Mouse (Mus musculus): ENCODE measurements around the gene Hk3. TPM values are rescaled to one million over a fixed set of nuclear protein-coding genes. Genes with fewer than 3 reads are reported as not detected.

Gene Hk3
- total RNA-seq, 2 experiments from 2014 or later, result 1.1 to 1.3 TPM

DNA sequence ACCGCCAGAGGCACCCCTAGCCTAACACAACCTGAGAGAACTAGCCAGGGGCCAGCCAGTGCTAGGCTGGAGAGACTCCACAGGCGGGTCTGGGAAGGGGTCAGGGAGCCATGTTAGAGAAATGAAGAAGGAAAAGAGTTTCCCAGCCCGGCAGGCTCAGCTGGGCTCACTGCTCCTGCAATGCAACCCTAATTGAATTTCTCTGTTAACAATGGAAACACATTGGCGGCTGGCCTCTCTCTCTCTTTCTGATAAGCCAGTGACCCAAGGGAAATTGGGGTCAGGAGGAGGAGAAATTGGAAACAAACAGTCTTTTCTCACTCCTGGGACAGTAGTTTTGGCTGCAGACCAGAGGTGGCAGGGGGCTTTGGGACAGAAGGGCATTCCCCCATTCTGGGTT lies 26.6 kb downstream of the Hk3 start:
- Histone ChIP-seq H3K27ac (no peak overlapping the region), H3K4me3 (no peak overlapping the region)
- DNase-seq (ENCODE audit: low spot score in 2 of 2), result no peak
- no peak for TF ChIP-seq CTCF (conservative IDR thresholded peaks at IDR 0.05)

DNA sequence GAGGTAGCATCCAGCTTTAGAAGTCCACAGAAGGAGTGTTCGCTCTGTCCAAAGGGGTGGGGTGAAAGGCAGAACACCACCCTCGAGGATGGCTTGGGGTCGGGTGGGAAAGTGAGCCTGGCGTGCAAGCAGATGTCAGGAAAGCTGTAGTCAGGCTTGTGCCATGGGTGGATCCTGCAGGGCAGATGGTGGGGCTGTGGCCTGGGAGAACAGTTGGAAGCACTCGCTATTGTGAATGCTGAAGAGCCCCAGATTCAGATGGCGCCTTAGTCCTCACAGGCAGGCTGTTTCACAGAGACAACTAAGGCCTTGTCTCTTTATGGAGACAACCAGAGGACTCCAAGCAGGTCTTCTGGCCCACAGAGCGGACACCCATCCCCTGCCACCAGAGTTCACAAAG lies 29.0 kb downstream of the Hk3 start:
- H3K4me3 ChIP-seq, result no peak overlapping the region
- TF ChIP-seq CTCF (conservative IDR thresholded peaks at IDR 0.05), result no peak
- peak; percentile 44 to 63 for DNase-seq (ENCODE audit: low spot score in 2 of 2)
- peak overlapping the region; percentile 75 for H3K27ac ChIP-seq

DNA sequence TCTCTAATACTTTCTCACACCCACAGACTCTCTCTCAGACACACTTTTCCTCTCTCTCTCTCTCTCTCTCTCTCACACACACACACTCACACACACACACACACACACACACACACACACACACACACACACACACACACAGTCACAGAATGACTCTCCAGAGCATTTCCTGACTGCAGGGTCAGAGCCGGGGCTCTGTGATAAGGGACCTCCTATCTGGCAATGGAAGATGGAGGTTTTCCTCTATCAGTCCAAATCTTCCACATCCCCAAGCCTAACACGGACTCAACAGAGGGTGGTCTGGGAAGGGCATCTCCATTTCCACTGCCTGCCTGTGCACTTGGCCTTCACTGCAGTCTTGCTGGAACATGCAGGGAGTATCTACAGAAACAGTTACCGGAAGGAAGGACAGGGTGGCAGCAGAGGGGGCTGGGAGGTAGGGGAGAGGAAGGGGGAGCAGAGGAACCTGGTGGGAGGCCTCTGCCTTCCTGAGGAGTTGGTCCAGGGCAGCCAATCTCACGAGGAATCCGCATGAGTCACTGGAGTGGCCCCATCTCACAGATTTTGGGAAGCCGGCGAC lies 32.9 kb downstream of the Hk3 start:
- DNase-seq (ENCODE audit: low spot score in 2 of 2), result no peak
- no peak for TF ChIP-seq CTCF (conservative IDR thresholded peaks at IDR 0.05)
- H3K27ac ChIP-seq, result peak overlapping the region; percentile 32; the same call in 1 of the 2 replicates
- no peak overlapping the region for H3K4me3 ChIP-seq

DNA sequence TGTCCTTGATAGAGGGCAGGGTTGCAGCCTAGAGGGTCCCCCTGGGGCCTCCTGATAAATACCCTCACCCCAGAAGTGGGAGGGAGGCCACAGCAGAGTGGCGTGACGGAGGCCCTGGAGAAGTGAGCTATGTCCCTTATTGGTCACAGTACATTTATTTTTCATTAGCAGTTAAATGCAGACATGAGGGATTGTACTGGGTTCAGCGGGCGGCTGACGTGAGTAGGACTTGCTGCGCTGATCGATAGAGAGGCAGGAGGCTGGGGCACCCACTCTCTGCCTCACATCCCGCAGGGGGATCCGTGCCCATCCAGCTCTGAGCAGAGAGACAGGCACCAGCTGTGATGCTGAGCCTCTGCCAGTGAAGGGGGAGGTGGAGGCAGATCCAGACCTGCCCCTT lies 33.8 kb downstream of the Hk3 start:
- no peak overlapping the region for H3K4me3 ChIP-seq
- TF ChIP-seq CTCF (conservative IDR thresholded peaks at IDR 0.05), result no peak
- peak overlapping the region; percentile 77 for H3K27ac ChIP-seq
- peak; percentile 46 to 52 for DNase-seq (ENCODE audit: low spot score in 2 of 2)

DNA sequence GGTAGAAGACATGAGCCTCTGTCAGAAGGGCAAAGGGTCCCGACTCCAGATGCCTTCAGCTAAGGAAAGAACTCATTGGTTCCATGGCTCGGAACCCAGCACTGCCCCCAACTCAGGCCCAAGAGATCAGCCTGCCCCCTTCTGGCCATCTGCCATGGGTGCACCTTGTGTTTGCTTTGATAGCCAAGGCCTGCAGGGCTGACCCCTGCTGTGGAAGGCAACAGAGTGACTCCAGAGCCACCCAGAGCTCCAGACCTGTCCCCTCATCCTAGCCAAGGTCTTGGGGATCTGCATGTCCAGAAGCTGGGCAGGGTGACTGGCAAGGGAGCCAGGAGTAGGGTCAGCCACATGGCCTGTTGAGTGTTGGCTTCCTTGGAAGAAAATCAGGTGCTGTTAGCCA lies 37.6 kb downstream of the Hk3 start:
- TF ChIP-seq CTCF (conservative IDR thresholded peaks at IDR 0.05), result peak; percentile 61
- no peak overlapping the region for H3K4me3 ChIP-seq
- DNase-seq (ENCODE audit: low spot score in 2 of 2), result no peak
- H3K27ac ChIP-seq, result peak overlapping the region; percentile 51; the same call in 1 of the 2 replicates

DNA sequence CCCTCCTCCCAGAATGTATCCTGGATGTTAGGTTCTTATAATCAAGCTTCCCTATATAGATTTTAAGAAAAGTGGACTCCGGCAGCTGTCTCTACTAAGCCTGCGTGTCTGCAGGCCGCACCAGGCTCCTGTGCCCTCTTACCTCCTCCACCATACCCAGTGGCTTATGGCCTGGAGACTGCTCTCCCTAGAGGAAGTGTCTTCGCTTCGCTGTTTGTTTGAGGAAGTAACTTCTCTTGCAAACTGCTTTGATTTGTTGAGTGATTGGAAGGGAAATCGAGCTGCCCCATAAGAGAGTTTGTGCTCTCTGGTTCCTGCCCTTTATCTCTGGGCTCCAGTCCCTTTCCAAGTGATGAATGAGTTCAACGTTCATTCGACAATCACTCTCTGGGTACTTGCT lies 38.2 kb downstream of the Hk3 start:
- DNase-seq (ENCODE audit: low spot score in 2 of 2), result no peak
- Histone ChIP-seq H3K27ac (no peak overlapping the region; the same call in 1 of the 2 replicates), H3K4me3 (no peak overlapping the region)
- no peak for TF ChIP-seq CTCF (conservative IDR thresholded peaks at IDR 0.05)

DNA sequence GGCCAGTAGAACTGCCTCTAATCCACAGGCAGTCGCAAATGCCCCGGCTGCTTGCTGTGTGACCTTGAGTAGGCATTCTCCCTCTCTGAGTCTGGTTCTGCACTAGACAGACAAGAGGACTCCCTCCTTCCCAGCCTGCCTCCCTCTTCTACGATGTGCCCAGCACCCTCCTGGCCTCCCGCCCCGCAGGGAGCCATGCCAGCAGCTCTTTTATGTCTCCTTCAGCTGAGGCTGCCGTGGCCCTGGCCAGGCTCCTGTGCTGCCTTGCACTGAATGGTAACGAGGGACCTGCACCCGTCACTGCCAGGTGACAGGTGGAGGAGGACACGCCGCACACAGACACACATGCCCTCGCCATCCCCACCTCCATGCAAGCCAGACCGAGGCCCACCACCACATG lies 40.2 kb downstream of the Hk3 start:
- no peak for TF ChIP-seq CTCF (conservative IDR thresholded peaks at IDR 0.05)
- Histone ChIP-seq H3K27ac (peak overlapping the region; percentile 67), H3K4me3 (peak overlapping the region; percentile 6; the same call in 1 of the 2 replicates)
- peak; percentile 37 to 44 for DNase-seq (ENCODE audit: low spot score in 2 of 2)

DNA sequence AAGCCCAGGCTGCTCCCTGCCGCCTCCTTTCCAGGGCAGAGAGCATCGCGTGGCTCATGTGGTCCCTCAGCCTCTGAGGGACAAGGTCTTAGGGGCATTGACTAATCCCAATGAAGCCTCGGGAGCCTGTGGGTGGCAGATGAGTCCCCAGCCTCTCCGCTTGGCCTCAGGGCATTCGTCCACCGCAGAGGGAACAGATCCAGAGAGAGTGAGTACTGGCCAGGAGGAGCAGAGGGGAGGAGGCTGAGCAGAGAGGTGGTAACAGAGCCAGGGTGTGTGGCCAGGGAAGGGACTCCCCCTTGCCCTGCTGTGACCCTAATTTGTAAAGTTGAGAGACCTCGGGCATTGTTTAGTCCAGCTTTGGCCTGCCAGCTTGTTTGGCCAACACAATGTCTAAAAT lies 42.4 kb downstream of the Hk3 start:
- no peak for TF ChIP-seq CTCF (conservative IDR thresholded peaks at IDR 0.05)
- H3K4me3 ChIP-seq, result no peak overlapping the region
- H3K27ac ChIP-seq, result peak overlapping the region; percentile 67; the same call in 1 of the 2 replicates
- no peak for DNase-seq (ENCODE audit: low spot score in 2 of 2)

DNA sequence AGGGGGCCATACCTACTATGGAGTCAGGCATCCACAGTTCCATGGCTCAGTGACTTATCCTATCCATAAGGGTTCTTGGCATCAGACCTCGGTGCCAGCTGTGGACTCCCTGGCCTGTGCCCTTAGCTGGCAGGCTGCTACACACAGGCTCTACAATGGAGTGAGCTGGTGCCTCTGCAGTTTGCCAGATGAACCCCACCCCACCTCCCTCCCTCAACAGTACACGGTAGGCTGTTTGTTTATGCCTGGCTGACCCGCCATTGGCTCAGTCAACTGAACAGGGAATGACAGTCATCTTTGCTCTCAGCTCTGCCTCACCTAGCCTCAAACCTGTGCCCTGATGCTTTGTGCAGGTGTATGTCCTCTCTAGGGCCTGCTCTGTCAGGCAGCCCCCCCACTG lies 45.6 kb downstream of the Hk3 start:
- no peak for TF ChIP-seq CTCF (conservative IDR thresholded peaks at IDR 0.05)
- Histone ChIP-seq H3K4me3 (no peak overlapping the region), H3K27ac (no peak overlapping the region)
- no peak for DNase-seq (ENCODE audit: low spot score in 2 of 2)

DNA sequence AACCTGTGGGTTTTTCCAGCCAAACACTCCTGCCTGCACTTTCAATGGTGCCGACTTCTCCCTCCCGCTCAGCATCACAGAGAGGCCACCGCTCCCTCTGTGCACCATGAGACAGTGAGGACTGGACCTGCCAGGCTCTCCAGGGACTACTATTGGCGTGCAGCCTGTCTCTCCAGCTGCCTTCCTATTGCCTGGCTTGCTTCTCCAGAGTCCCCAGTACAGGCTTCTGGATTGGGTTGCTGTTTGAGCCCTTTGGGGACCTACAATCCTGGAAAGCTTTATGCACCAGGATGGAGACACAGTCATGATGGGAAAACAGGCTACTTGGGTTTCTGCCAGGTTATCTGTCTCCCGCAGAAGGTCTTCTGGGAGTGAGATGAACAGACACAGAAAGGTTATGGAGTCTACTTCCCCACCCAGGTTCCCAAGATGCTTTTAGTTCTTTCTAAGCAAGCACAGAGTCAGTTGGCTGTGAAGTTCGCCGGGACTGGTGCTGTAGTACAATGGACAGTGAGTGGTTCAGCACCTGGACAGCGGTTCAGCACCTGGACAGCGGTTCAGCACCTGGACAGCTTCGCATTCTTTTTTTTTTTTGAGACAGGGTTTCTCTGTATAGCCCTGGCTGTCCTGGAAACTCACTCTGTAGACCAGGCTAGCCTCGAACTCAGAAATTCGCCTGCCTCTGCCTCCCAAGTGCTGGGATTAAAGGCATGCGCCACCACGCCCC lies 50.5 kb downstream of the Hk3 start:
- no peak overlapping the region for H3K27ac ChIP-seq
- no peak for DNase-seq (ENCODE audit: low spot score in 2 of 2)
- no peak overlapping the region for H3K4me3 ChIP-seq
- no peak for TF ChIP-seq CTCF (conservative IDR thresholded peaks at IDR 0.05)

DNA sequence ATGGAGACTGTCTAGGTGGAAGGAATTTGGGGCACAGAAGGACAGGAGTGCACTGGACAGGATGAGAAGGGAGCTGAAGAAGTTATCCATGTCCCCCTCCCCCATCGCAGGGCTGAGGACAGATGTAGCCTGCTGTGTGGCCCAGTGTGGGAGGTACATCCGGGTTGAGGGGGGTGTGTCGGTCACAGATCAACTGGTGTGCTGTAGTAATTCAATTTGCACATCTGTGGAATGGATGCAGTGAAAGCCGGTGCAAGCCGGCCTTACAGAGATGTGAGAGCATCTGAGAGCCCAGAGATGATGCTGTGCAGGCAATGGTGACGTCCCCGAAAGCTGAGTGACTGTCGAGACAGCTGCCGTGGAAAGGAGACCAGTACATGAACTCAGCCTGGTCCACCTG lies 51.7 kb downstream of the Hk3 start:
- TF ChIP-seq CTCF (conservative IDR thresholded peaks at IDR 0.05), result no peak
- no peak overlapping the region for H3K27ac ChIP-seq
- no peak for DNase-seq (ENCODE audit: low spot score in 2 of 2)
- H3K4me3 ChIP-seq, result no peak overlapping the region

DNA sequence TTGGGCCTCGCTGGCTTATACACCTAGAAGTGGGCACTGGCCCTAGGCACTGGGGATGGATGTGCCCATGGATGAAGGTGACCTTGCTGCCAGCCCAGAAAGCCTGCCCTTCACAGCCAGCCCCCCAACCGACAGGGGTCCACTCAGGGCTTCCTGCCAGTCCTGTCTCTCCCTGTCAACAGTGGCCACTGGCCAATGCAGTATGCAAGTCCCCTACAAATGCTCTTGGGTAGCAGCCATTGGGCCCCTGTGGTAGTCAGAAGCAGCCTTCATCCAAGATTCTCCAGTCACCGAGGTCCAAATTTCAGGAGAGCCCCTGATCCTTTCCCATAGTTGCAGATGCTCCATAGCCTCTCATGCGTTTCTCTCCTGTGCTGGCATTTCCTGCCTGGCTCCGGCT lies 52.5 kb downstream of the Hk3 start:
- DNase-seq (ENCODE audit: low spot score in 2 of 2), result no peak
- no peak for TF ChIP-seq CTCF (conservative IDR thresholded peaks at IDR 0.05)
- no peak overlapping the region for H3K4me3 ChIP-seq
- H3K27ac ChIP-seq, result peak overlapping the region; percentile 29; the same call in 1 of the 2 replicates

DNA sequence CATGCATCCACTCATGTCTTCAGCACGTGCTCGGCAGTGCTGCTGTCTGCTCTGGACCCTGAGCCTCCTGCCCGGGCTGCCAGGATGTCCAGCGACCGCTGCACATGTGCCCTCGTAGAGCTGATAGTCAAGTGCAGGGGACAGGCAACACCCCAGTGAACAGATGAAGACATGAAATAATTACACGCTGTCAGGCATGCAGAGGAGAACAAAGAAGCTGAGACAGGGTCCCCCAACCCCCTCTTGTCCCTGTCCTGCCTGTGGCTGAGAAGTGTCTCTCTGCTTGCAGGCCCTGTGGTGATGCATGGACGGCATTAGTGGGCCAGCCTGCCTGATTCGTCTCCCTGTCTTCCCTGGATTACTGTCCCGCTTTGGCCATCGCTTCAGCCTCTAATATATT lies 53.7 kb downstream of the Hk3 start:
- no peak overlapping the region for H3K4me3 ChIP-seq
- DNase-seq (ENCODE audit: low spot score in 2 of 2), result no peak
- no peak for TF ChIP-seq CTCF (conservative IDR thresholded peaks at IDR 0.05)
- peak overlapping the region; percentile 32; the same call in 1 of the 2 replicates for H3K27ac ChIP-seq

DNA sequence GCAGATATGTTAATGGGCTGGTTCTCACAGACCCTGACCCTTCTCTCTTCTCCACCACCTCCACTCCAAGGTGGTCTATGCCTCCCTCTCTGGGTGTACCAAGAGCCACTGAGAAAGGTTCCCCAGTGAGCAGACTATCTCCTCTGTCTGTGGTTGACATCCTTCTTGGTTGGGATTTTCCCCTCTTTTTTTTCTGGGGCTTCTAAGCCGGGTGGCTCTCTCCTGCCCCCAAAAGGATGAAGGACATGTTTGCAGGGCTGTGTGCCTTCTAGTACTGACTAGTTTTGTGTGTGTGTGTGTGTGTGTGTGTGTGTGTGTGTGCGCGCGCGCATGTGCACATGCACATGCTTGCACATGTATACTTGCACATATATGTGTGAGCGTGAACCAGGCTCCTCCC lies 55.9 kb downstream of the Hk3 start:
- no peak overlapping the region for H3K4me3 ChIP-seq
- TF ChIP-seq CTCF (conservative IDR thresholded peaks at IDR 0.05), result peak; percentile 74
- peak in 1 of 2 experiments; percentile 37 for DNase-seq (ENCODE audit: low spot score in 2 of 2)
- peak overlapping the region; percentile 8; the same call in 1 of the 2 replicates for H3K27ac ChIP-seq
